Mouse (Mus musculus): Measurements from ENCODE around the gene Rnd2. TPM values are rescaled to one million over a fixed set of nuclear protein-coding genes. Genes with fewer than 3 reads are reported as not detected.
A peak's percentile ranks its signal among the peaks of the same experiment; 100 is the strongest.

The Rnd2 gene
- 14.8 and 17.7 TPM in 2 replicates for polyA plus RNA-seq (2012; rRNA removed)

GRCm38 (mm10) chr11:101464211-101465100 is at the start of gene Rnd2:
TSS of gene Rnd2 (plus strand) at chr11:101464999.
- 8% methylated on average over 12 of the region's 12 CpGs for WGBS
- DNase-seq: peak; percentile 39
- peak within 1 kb of the TSS; percentile 96 for H3K4me3 ChIP-seq (replicated peaks; ENCODE audit: extremely low read depth, low read depth, low read length)
- peaks cover 15% of the 10 kb centered on the region for H3K4me1 ChIP-seq (ENCODE audit: control insufficient read depth, insufficient read depth, low read length)
- TF ChIP-seq POLR2A (IDR thresholded peaks at IDR 0.05; ENCODE audit: borderline replicate concordance, extremely low read depth, low read depth, low read length) (no peak), CTCF (IDR thresholded peaks at IDR 0.05; ENCODE audit: insufficient read depth, low read length) (no peak)

GRCm38 (mm10) chr11:101415306-101415705 is 49.5 kb upstream of the Rnd2 start:
- Histone ChIP-seq H3K4me1 (ENCODE audit: control insufficient read depth, insufficient read depth, low read length) (peaks cover 6% of the 10 kb centered on the region; the same call in 1 of the 2 replicates), H3K4me3 (replicated peaks; ENCODE audit: extremely low read depth, low read depth, low read length) (no peak overlapping the region)
- 87% methylated on average over 2 of the region's 2 CpGs for WGBS
- TF ChIP-seq CTCF (IDR thresholded peaks at IDR 0.05; ENCODE audit: insufficient read depth, low read length) (no peak), POLR2A (IDR thresholded peaks at IDR 0.05; ENCODE audit: borderline replicate concordance, extremely low read depth, low read depth, low read length) (no peak)
- no peak for DNase-seq

GRCm38 (mm10) chr11:101416433-101417100 is 48.2 kb upstream of the Rnd2 start:
- Histone ChIP-seq H3K4me3 (replicated peaks; ENCODE audit: extremely low read depth, low read depth, low read length) (peak overlapping the region; percentile 69), H3K4me1 (ENCODE audit: control insufficient read depth, insufficient read depth, low read length) (peaks cover 6% of the 10 kb centered on the region; the same call in 1 of the 2 replicates)
- 2% methylated on average over 11 of the region's 11 CpGs for WGBS
- TF ChIP-seq CTCF (IDR thresholded peaks at IDR 0.05; ENCODE audit: insufficient read depth, low read length): no peak
- no peak for TF ChIP-seq POLR2A (IDR thresholded peaks at IDR 0.05; ENCODE audit: borderline replicate concordance, extremely low read depth, low read depth, low read length)
- no peak for DNase-seq

- DNase-seq: peak; percentile 89
- under 1% methylated on average over 45 of the region's 45 CpGs for WGBS
- TF ChIP-seq CTCF (IDR thresholded peaks at IDR 0.05; ENCODE audit: insufficient read depth, low read length) (no peak), POLR2A (IDR thresholded peaks at IDR 0.05; ENCODE audit: borderline replicate concordance, extremely low read depth, low read depth, low read length) (0 out of 2 replicates have a peak, but pooled peaks have one; percentile 58)
- Histone ChIP-seq H3K4me3 (replicated peaks; ENCODE audit: extremely low read depth, low read depth, low read length) (peak within 1 kb of the TSS; percentile 69), H3K4me1 (ENCODE audit: control insufficient read depth, insufficient read depth, low read length) (peaks cover 6% of the 10 kb centered on the region; the same call in 1 of the 2 replicates)
These were observed 47.5 kb upstream of the Rnd2 start, which contains the start of gene Aarsd1 for GRCm38 (mm10) chr11:101417101-101417855. TSS of gene Aarsd1 (minus strand) at chr11:101417615.

- no peak for DNase-seq
- peaks cover 7% of the 10 kb centered on the region; the same call in 1 of the 2 replicates for H3K4me1 ChIP-seq (ENCODE audit: control insufficient read depth, insufficient read depth, low read length)
- WGBS: 60% methylated on average over 6 of the region's 6 CpGs
- no peak overlapping the region for H3K4me3 ChIP-seq (replicated peaks; ENCODE audit: extremely low read depth, low read depth, low read length)
- TF ChIP-seq POLR2A (IDR thresholded peaks at IDR 0.05; ENCODE audit: borderline replicate concordance, extremely low read depth, low read depth, low read length) (no peak), CTCF (IDR thresholded peaks at IDR 0.05; ENCODE audit: insufficient read depth, low read length) (no peak)
These were observed 45.8 kb upstream of the Rnd2 start for GRCm38 (mm10) chr11:101418991-101419390.

GRCm38 (mm10) chr11:101419610-101420009 is 45.2 kb upstream of the Rnd2 start:
- H3K4me3 ChIP-seq (replicated peaks; ENCODE audit: extremely low read depth, low read depth, low read length): no peak overlapping the region
- DNase-seq: no peak
- 43% methylated on average over 3 of the region's 3 CpGs for WGBS
- 0 out of 2 replicates have a peak, but pooled peaks have one; percentile 4 for TF ChIP-seq CTCF (IDR thresholded peaks at IDR 0.05; ENCODE audit: insufficient read depth, low read length)
- no peak for TF ChIP-seq POLR2A (IDR thresholded peaks at IDR 0.05; ENCODE audit: borderline replicate concordance, extremely low read depth, low read depth, low read length)
- peaks cover 11% of the 10 kb centered on the region; the same call in 1 of the 2 replicates for H3K4me1 ChIP-seq (ENCODE audit: control insufficient read depth, insufficient read depth, low read length)

GRCm38 (mm10) chr11:101420148-101420547 is 44.7 kb upstream of the Rnd2 start:
- DNase-seq: no peak
- 81% methylated on average over 5 of the region's 5 CpGs for WGBS
- TF ChIP-seq CTCF (IDR thresholded peaks at IDR 0.05; ENCODE audit: insufficient read depth, low read length) (no peak), POLR2A (IDR thresholded peaks at IDR 0.05; ENCODE audit: borderline replicate concordance, extremely low read depth, low read depth, low read length) (no peak)
- Histone ChIP-seq H3K4me3 (replicated peaks; ENCODE audit: extremely low read depth, low read depth, low read length) (no peak overlapping the region), H3K4me1 (ENCODE audit: control insufficient read depth, insufficient read depth, low read length) (peaks cover 11% of the 10 kb centered on the region; the same call in 1 of the 2 replicates)

- TF ChIP-seq CTCF (IDR thresholded peaks at IDR 0.05; ENCODE audit: insufficient read depth, low read length): no peak
- TF ChIP-seq POLR2A (IDR thresholded peaks at IDR 0.05; ENCODE audit: borderline replicate concordance, extremely low read depth, low read depth, low read length): no peak
- H3K4me1 ChIP-seq (ENCODE audit: control insufficient read depth, insufficient read depth, low read length): peaks cover 11% of the 10 kb centered on the region
- 4% methylated on average over 23 of the region's 23 CpGs for WGBS
- H3K4me3 ChIP-seq (replicated peaks; ENCODE audit: extremely low read depth, low read depth, low read length): peak within 1 kb of the TSS; percentile 80
- DNase-seq: no peak
These were observed 40.5 kb upstream of the Rnd2 start, which contains the start of gene Gm27029 for GRCm38 (mm10) chr11:101424105-101424851. TSS of gene Gm27029 (minus strand) at chr11:101424796.

Data from lung, adult 2 months (tissue).